Mouse (Mus musculus): Measurements from ENCODE around the gene Gm49322.

DNA sequence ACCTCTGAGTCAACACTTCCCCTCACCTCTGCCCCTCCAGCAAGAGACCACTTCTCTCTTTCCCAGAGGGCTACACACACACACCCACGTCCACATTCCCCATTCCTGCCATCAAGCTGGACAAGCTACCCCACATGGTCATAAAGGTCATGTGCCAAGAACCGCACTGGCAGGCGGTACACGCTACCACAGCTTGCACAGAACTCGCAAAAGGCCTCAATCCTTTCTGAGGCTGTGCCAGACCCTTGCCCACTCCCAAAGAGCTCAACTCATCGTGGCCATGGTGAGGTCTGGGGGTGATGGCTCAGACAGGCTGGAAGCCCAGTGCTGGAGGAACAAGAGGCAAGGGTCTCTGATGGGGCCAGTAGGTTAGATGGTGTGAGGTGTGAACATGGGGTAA, 49.0 kb downstream of the Gm49322 start:
- TF ChIP-seq POLR2A (IDR thresholded peaks at IDR 0.05; ENCODE audit: insufficient read depth, low read depth, low read length) (no peak), CTCF (IDR thresholded peaks at IDR 0.05; ENCODE audit: insufficient read depth, low read depth, low read length) (no peak)

Measured in olfactory bulb, adult 2 months (tissue).